Mouse (Mus musculus): Measurements from ENCODE around the gene Ccser1. TPM values are rescaled to one million over a fixed set of nuclear protein-coding genes. Genes with fewer than 3 reads are reported as not detected.

Gene Ccser1
- polyA plus RNA-seq, 1 experiment from 2014 or later, result 2.2 TPM

GRCm38 (mm10) chr6:62066363-62067023 is 886.4 kb downstream of the Ccser1 start:
- WGBS, result 69% methylated on average over 6 of the region's 6 CpGs
- Histone ChIP-seq H3K27me3 (replicated peaks) (no peaks in the 10 kb centered on the region), H3K4me3 (no peak overlapping the region), H3K9me3 (replicated peaks) (no peaks in the 10 kb centered on the region), H3K9ac (no peak overlapping the region), H3K4me1 (replicated peaks) (no peaks in the 10 kb centered on the region), H3K27ac (ENCODE audit: poor library complexity, severe bottlenecking) (no peak overlapping the region), H3K4me2 (no peak overlapping the region), H3K36me3 (no peaks in the 10 kb centered on the region)
- no peak for ATAC-seq (ENCODE audit: insufficient number of reproducible peaks, low FRiP score)

- Histone ChIP-seq H3K27me3 (replicated peaks) (no peaks in the 10 kb centered on the region), H3K4me1 (replicated peaks) (no peaks in the 10 kb centered on the region), H3K9me3 (replicated peaks) (no peaks in the 10 kb centered on the region), H3K36me3 (no peaks in the 10 kb centered on the region), H3K4me3 (no peak overlapping the region), H3K9ac (no peak overlapping the region), H3K27ac (ENCODE audit: poor library complexity, severe bottlenecking) (no peak overlapping the region), H3K4me2 (no peak overlapping the region)
- no peak for ATAC-seq (ENCODE audit: insufficient number of reproducible peaks, low FRiP score)
- WGBS, result 77% methylated on average over 4 of the region's 4 CpGs
These were observed 886.9 kb downstream of the Ccser1 start for GRCm38 (mm10) chr6:62067024-62067380.

GRCm38 (mm10) chr6:62105464-62105863 is 925.3 kb downstream of the Ccser1 start:
- H3K27ac ChIP-seq (ENCODE audit: poor library complexity, severe bottlenecking), result no peak overlapping the region
- ATAC-seq (ENCODE audit: insufficient number of reproducible peaks, low FRiP score), result no peak
- 58% methylated on average over 2 of the region's 2 CpGs for whole genome bisulfite sequencing
- H3K4me1 ChIP-seq (replicated peaks), result no peaks in the 10 kb centered on the region
- H3K27me3 ChIP-seq (replicated peaks), result no peaks in the 10 kb centered on the region
- H3K4me3 ChIP-seq, result no peak overlapping the region
- H3K9ac ChIP-seq, result no peak overlapping the region
- no peak overlapping the region for H3K4me2 ChIP-seq
- H3K36me3 ChIP-seq, result no peaks in the 10 kb centered on the region
- H3K9me3 ChIP-seq (replicated peaks), result no peaks in the 10 kb centered on the region

GRCm38 (mm10) chr6:62132531-62132930 is 952.4 kb downstream of the Ccser1 start:
- H3K9ac ChIP-seq, result no peak overlapping the region
- H3K4me2 ChIP-seq, result no peak overlapping the region
- no peaks in the 10 kb centered on the region for H3K9me3 ChIP-seq (replicated peaks)
- WGBS, result 78% methylated on average over 2 of the region's 2 CpGs
- no peak overlapping the region for H3K27ac ChIP-seq (ENCODE audit: poor library complexity, severe bottlenecking)
- no peak for ATAC-seq (ENCODE audit: insufficient number of reproducible peaks, low FRiP score)
- no peak overlapping the region for H3K4me3 ChIP-seq
- no peaks in the 10 kb centered on the region for H3K4me1 ChIP-seq (replicated peaks)
- H3K27me3 ChIP-seq (replicated peaks), result no peaks in the 10 kb centered on the region
- H3K36me3 ChIP-seq, result no peaks in the 10 kb centered on the region

- ATAC-seq (ENCODE audit: insufficient number of reproducible peaks, low FRiP score), result no peak
- no peak overlapping the region for H3K4me3 ChIP-seq
- no peak overlapping the region for H3K27ac ChIP-seq (ENCODE audit: poor library complexity, severe bottlenecking)
- H3K4me2 ChIP-seq, result no peak overlapping the region
- H3K27me3 ChIP-seq (replicated peaks), result no peaks in the 10 kb centered on the region
- H3K9ac ChIP-seq, result no peak overlapping the region
- H3K4me1 ChIP-seq (replicated peaks), result no peaks in the 10 kb centered on the region
- H3K9me3 ChIP-seq (replicated peaks), result no peaks in the 10 kb centered on the region
- H3K36me3 ChIP-seq, result no peaks in the 10 kb centered on the region
These were observed 980.2 kb downstream of the Ccser1 start for GRCm38 (mm10) chr6:62160320-62160719.

GRCm38 (mm10) chr6:62162596-62162995 is 982.5 kb downstream of the Ccser1 start:
- Histone ChIP-seq H3K27ac (ENCODE audit: poor library complexity, severe bottlenecking) (no peak overlapping the region), H3K4me2 (no peak overlapping the region), H3K9ac (no peak overlapping the region), H3K4me3 (no peak overlapping the region), H3K36me3 (no peaks in the 10 kb centered on the region), H3K4me1 (replicated peaks) (no peaks in the 10 kb centered on the region), H3K27me3 (replicated peaks) (no peaks in the 10 kb centered on the region), H3K9me3 (replicated peaks) (no peaks in the 10 kb centered on the region)
- WGBS, result 65% methylated on average over 6 of the region's 6 CpGs
- ATAC-seq (ENCODE audit: insufficient number of reproducible peaks, low FRiP score), result no peak

GRCm38 (mm10) chr6:62163826-62164225 is 983.7 kb downstream of the Ccser1 start:
- ATAC-seq (ENCODE audit: insufficient number of reproducible peaks, low FRiP score), result no peak
- Histone ChIP-seq H3K27me3 (replicated peaks) (no peaks in the 10 kb centered on the region), H3K9me3 (replicated peaks) (no peaks in the 10 kb centered on the region), H3K9ac (no peak overlapping the region), H3K4me2 (no peak overlapping the region), H3K27ac (ENCODE audit: poor library complexity, severe bottlenecking) (no peak overlapping the region), H3K36me3 (no peaks in the 10 kb centered on the region), H3K4me1 (replicated peaks) (no peaks in the 10 kb centered on the region), H3K4me3 (no peak overlapping the region)
- 60% methylated on average over 3 of the region's 3 CpGs for WGBS

- Histone ChIP-seq H3K9ac (no peak overlapping the region), H3K9me3 (replicated peaks) (no peaks in the 10 kb centered on the region), H3K4me1 (replicated peaks) (no peaks in the 10 kb centered on the region), H3K27me3 (replicated peaks) (no peaks in the 10 kb centered on the region), H3K36me3 (no peaks in the 10 kb centered on the region), H3K27ac (ENCODE audit: poor library complexity, severe bottlenecking) (no peak overlapping the region), H3K4me2 (no peak overlapping the region), H3K4me3 (no peak overlapping the region)
- 83% methylated on average over 6 of the region's 6 CpGs for WGBS
- no peak for ATAC-seq (ENCODE audit: insufficient number of reproducible peaks, low FRiP score)
These were observed 1016.5 kb downstream of the Ccser1 start for GRCm38 (mm10) chr6:62196496-62197188.

- Histone ChIP-seq H3K36me3 (no peaks in the 10 kb centered on the region), H3K4me1 (replicated peaks) (no peaks in the 10 kb centered on the region), H3K9ac (no peak overlapping the region), H3K27ac (ENCODE audit: poor library complexity, severe bottlenecking) (no peak overlapping the region), H3K4me3 (no peak overlapping the region), H3K9me3 (replicated peaks) (no peaks in the 10 kb centered on the region), H3K27me3 (replicated peaks) (no peaks in the 10 kb centered on the region), H3K4me2 (no peak overlapping the region)
- WGBS, result 70% methylated on average over 6 of the region's 6 CpGs
- no peak for ATAC-seq (ENCODE audit: insufficient number of reproducible peaks, low FRiP score)
These were observed 1018.6 kb downstream of the Ccser1 start for GRCm38 (mm10) chr6:62198768-62199167.

GRCm38 (mm10) chr6:62205013-62205412 is 1024.9 kb downstream of the Ccser1 start:
- H3K9ac ChIP-seq, result no peak overlapping the region

GRCm38 (mm10) chr6:62221856-62222255 is 1041.7 kb downstream of the Ccser1 start:
- ATAC-seq (ENCODE audit: insufficient number of reproducible peaks, low FRiP score), result no peak
- H3K4me2 ChIP-seq, result no peak overlapping the region
- 40% methylated on average over 1 of the region's 1 CpGs for WGBS
- no peak overlapping the region for H3K27ac ChIP-seq (ENCODE audit: poor library complexity, severe bottlenecking)
- no peaks in the 10 kb centered on the region for H3K9me3 ChIP-seq (replicated peaks)
- no peak overlapping the region for H3K4me3 ChIP-seq
- H3K4me1 ChIP-seq (replicated peaks), result no peaks in the 10 kb centered on the region
- no peaks in the 10 kb centered on the region for H3K36me3 ChIP-seq
- no peak overlapping the region for H3K9ac ChIP-seq
- H3K27me3 ChIP-seq (replicated peaks), result no peaks in the 10 kb centered on the region

More at GRCm38 (mm10) chr6:62205013-62205412, 1024.9 kb downstream of the Ccser1 start:
- ATAC-seq (ENCODE audit: insufficient number of reproducible peaks, low FRiP score), result no peak
- no peaks in the 10 kb centered on the region for H3K9me3 ChIP-seq (replicated peaks)
- H3K4me1 ChIP-seq (replicated peaks), result no peaks in the 10 kb centered on the region
- WGBS, result 36% methylated on average over 2 of the region's 2 CpGs
- no peak overlapping the region for H3K27ac ChIP-seq (ENCODE audit: poor library complexity, severe bottlenecking)
- no peak overlapping the region for H3K4me3 ChIP-seq
- H3K36me3 ChIP-seq, result no peaks in the 10 kb centered on the region
- no peaks in the 10 kb centered on the region for H3K27me3 ChIP-seq (replicated peaks)
- H3K4me2 ChIP-seq, result no peak overlapping the region

GRCm38 (mm10) chr6:62263899-62264298 is 1083.8 kb downstream of the Ccser1 start:
- ATAC-seq (ENCODE audit: insufficient number of reproducible peaks, low FRiP score), result no peak
- H3K4me1 ChIP-seq (replicated peaks), result no peaks in the 10 kb centered on the region
- no peak overlapping the region for H3K4me2 ChIP-seq
- no peak overlapping the region for H3K4me3 ChIP-seq
- H3K27me3 ChIP-seq (replicated peaks), result no peaks in the 10 kb centered on the region
- no peak overlapping the region for H3K9ac ChIP-seq
- 88% methylated on average over 1 of the region's 1 CpGs for WGBS
- no peaks in the 10 kb centered on the region for H3K36me3 ChIP-seq
- H3K9me3 ChIP-seq (replicated peaks), result no peaks in the 10 kb centered on the region; the same call in 1 of the 2 replicates
- H3K27ac ChIP-seq (ENCODE audit: poor library complexity, severe bottlenecking), result no peak overlapping the region

Measured in heart, embryonic 12.5 days (tissue).